Mouse (Mus musculus): ENCODE measurements around the gene Slc1a5. TPM values are rescaled to one million over a fixed set of nuclear protein-coding genes. Genes with fewer than 3 reads are reported as not detected.

Slc1a5 gene
- polyA plus RNA-seq, 1 experiment: 22.4 TPM

DNA sequence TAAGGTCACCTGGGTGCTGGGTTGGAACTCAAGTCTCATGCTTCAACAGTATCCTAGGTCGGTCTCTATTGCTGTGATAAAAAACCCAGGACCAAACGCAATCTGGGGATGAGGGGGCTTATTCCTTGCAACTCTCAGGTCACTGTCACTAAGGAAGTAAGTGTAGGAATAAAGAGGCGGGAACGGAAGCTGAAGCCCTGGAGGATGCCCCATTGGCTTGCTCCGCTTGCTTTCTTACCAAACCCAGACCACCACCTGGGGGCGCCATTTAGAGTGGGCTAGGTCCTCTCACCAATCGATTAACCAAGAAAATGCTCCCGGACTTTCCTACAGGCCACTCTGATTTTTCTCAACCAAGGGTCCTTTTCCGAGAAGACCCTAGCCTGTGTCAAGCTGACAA is 26.8 kb downstream of the Slc1a5 start:
- TF ChIP-seq GATA1 (IDR thresholded peaks at IDR 0.05; ENCODE audit: low read length): no peak

DNA sequence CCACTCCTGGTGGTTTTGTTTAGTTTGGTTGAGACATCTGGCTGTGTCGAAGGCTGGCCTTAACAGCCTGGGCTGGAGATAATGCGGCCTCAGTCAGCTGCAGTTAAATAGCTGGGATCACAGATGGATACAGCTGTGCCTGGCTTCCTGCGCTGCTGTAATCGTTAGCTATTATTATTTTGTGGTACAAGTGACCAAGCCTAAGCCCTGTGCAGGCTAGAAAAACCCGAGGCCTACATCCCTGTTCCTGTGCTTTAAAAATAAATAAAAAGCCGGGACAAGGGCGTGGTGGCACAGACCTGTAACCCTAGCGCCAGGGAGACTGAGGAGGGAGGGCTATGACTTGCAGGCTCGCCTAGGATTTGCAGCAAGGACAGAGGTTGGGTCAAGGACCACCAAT is 27.5 kb downstream of the Slc1a5 start:
- TF ChIP-seq GATA1 (IDR thresholded peaks at IDR 0.05; ENCODE audit: low read length): no peak

GRCm38 (mm10) chr7:16809739-16810138 is 28.6 kb downstream of the Slc1a5 start:
- TF ChIP-seq GATA1 (IDR thresholded peaks at IDR 0.05; ENCODE audit: low read length): no peak

DNA sequence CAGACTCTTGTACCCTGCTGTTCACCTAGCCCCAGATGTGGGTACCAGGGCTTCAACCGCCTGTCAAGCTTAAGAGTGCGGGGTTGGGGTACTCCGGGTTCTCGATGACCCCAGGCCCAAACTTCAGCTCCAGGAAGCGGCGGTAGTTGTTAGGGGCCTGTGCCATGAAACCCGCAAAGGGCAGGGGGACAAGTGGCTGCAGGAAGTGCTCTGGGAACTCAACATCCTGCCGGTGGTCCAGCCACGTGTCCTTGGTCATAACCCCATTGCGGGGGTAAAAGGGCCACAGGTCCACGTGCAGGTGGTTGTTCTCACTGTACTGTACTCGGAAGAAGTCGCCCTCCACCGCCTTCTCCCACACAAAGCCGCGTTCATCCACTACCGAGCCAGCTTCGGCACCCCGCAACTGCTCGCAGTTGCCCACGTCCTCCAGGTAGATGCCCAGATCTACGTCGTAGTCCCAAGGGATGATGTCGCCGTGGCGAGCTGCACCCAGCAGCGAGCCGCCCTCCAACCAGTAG is 29.3 kb downstream of the Slc1a5 start:
- TF ChIP-seq GATA1 (IDR thresholded peaks at IDR 0.05; ENCODE audit: low read length): no peak

GRCm38 (mm10) chr7:16810920-16811648 is 29.9 kb downstream of the Slc1a5 start:
- TF ChIP-seq GATA1 (IDR thresholded peaks at IDR 0.05; ENCODE audit: low read length): no peak

DNA sequence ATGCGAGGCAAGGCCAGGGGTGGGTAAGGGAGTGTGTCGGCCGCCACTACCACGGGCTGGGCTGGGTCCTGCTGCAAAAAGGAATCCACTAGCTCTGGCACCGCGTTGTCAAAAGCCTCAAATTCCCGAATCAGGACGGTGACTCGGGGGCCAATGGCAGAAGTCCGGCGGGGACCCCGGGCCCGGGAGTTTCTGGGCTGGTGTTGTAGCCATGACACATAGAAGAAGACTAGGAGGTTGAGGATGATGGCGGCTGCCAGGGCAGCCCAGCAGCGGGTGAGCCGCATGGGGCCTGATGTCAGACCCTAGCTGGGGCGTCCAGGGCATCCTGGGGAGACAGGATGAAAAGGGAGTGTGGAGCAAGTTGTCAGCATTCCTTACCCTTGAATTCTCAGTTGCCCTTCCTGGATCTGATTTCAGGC is 30.5 kb downstream of the Slc1a5 start:
- no peak for TF ChIP-seq GATA1 (IDR thresholded peaks at IDR 0.05; ENCODE audit: low read length)

DNA sequence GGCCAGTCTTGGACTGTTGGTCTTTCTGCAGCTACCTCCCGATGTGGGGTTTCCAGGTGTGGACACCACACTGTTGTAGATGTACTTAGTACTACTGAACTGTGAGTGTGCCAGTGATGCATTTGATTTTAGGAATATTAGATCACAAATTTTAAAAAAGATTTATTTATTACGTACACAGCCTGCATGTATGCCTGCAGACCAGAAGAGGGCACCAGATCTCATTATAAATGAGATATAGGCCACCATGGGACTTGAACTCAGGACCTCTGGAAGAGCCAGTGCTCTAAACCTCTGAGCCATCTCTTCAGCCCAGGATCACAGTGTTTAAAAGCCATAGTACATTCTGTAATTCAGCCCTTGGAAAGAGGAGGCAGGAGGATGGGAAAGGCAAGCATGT is 31.4 kb downstream of the Slc1a5 start:
- no peak for TF ChIP-seq GATA1 (IDR thresholded peaks at IDR 0.05; ENCODE audit: low read length)

- no peak for TF ChIP-seq GATA1 (IDR thresholded peaks at IDR 0.05; ENCODE audit: low read length)
Observed at GRCm38 (mm10) chr7:16815351-16815941, 34.3 kb downstream of the Slc1a5 start, which contains the start of gene Strn4. Gene Strn4 (plus strand): TSS chr7:16815889.

DNA sequence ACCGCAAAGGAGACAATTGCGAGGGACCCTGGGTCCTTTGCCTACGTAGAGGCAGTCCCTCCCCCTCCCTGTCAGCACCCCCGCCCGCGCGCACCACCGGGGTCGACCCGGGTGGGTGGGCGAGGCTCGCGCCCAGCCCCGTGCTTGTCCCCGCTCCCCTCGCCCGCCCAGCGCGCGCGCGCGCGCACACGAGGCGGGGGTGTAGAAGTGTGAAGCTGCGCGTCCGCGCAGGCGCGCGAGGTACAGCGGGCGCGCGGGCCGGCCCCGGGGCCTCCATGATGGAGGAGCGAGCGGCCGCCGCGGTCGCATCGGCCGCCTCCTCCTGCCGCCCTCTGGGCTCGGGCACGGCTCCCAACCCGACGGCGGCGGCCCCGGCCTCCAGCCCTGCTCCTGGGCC is 34.9 kb downstream of the Slc1a5 start:
- no peak for TF ChIP-seq GATA1 (IDR thresholded peaks at IDR 0.05; ENCODE audit: low read length)

GRCm38 (mm10) chr7:16816475-16817122 is 35.5 kb downstream of the Slc1a5 start, which contains the start of gene Fkrp:
Gene Fkrp (minus strand): TSS chr7:16816732.
- no peak for TF ChIP-seq GATA1 (IDR thresholded peaks at IDR 0.05; ENCODE audit: low read length)

DNA sequence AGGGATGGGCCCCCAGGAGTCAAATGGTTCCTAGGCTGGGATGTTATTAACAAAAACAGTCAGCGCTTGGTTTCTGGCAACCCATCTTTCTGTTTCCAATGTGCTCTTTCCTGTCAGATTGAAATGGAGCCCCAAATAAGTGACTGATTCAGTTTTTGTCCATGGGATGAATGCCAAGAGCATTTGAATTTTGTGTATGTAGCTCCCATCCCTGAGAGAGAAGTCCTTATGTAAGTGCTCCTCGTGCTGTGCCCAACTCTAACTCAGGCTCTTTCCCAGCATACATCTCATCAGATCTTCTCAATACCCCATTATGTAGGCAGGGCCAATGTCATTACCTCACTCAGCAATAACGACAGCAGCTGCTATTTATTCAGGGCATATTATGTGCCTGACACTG is 36.6 kb downstream of the Slc1a5 start:
- no peak for TF ChIP-seq GATA1 (IDR thresholded peaks at IDR 0.05; ENCODE audit: low read length)

DNA sequence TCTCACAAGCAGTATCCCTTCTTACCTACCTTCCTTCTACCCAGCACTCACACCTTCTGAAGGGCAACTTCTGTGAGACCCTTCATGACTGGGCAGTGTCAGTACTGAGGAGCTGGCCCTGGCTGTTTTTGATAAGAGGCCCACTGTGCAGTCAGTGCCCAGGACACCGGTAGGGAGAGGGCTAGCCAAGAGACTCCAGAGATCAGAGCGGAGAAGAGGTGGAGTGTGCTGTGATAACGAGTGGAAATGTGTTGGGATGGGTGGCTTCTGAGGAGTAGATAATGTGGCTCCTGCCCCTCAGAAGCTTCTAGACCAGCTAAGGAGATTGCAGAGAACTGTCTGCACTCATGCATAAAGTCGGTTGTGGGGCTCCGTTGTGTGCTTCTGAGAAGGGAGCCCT is 38.7 kb downstream of the Slc1a5 start:
- no peak for TF ChIP-seq GATA1 (IDR thresholded peaks at IDR 0.05; ENCODE audit: low read length)

DNA sequence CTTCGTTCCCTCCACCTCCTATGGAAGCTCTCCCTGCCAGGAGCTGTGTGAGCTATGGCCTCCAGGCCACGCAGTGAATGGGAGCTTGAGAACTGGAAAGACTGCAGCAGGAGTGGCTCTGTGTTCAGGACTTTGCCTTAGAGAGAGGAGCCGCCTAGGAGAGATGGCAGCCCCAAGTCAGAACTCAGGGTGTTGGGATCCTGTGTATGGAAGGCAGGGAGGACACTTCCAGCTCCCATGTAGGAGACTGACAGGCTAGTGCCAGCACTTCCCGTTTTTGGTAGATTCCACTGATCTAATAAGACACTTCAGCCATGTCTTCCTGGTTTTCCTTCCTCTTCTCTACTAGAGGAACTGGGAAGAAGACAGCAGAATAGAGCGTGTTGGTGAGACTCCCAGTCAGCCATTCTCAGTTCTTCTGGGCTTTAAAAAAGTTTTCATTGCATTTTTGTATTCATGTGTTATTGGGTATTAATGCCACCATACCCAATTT is 39.2 kb downstream of the Slc1a5 start:
- no peak for TF ChIP-seq GATA1 (IDR thresholded peaks at IDR 0.05; ENCODE audit: low read length)

DNA sequence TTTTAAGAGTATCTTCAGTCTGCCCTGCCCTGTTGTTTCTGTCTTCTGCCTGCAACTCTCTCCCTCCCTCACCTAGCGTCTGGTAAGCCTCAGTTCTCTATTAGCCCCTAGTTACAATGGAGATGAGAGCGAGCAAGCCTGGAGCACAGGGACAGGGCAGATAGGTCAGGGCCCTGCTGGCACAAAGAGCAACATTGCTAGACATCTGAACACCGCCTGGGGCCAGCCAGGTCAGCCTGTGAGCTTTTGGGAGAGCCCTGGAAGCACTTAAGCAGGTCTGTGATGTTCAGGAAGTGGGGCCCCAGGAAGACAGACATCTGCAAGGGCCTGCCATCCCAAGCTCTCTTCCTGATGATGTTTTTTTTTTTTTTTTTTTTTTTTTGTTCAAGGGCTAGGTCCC is 40.0 kb downstream of the Slc1a5 start:
- TF ChIP-seq GATA1 (IDR thresholded peaks at IDR 0.05; ENCODE audit: low read length): no peak

DNA sequence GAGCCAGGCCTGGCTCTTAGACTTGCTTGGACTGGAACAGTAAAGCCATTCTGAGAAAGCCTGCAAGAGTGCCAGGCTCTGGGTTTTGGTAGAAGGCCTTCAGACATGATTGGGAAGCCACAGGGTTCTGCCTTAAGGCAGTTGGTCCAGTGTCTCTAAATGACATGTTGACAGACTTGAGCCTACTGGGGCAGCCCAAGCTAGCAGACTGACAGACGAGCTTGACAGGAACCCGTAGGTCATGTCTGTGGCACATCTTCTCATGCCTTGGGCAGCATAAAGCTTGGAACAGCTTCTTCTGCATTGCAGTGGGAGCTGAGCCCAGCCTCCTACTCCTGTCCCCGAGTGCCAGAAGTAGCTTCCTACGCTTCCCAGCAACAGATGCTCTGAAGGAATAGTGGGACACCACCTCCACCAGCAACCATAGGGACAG is 40.5 kb downstream of the Slc1a5 start:
- no peak for TF ChIP-seq GATA1 (IDR thresholded peaks at IDR 0.05; ENCODE audit: low read length)

DNA sequence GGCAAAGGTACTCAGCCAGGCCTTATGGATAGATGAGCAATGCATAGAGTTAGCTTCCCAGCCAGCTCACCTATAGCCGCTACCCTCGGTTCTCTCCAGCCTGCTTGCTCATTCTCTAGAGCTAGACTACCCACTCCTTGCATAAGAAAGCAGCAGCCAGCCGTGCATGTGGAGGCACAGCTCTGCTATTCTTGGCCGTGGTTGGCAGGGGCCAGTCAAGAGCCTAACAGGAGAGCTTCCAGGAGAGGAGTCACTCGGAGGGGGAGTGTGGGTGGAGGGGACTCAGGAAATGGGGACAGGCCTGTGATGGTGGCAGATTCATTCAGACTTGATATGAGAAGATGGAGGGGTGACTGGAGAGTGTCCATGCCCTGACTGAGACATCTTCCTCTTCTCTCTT is 42.6 kb downstream of the Slc1a5 start:
- no peak for TF ChIP-seq GATA1 (IDR thresholded peaks at IDR 0.05; ENCODE audit: low read length)
